Mouse (Mus musculus) lung, postnatal 14 days (tissue): Measurements from ENCODE around the gene Naa10.

ENCODE experiments used
- DNase-seq: peaks from one replicate; pipeline ENCODE4 v3.0.0; 2021

Naa10 gene

DNA sequence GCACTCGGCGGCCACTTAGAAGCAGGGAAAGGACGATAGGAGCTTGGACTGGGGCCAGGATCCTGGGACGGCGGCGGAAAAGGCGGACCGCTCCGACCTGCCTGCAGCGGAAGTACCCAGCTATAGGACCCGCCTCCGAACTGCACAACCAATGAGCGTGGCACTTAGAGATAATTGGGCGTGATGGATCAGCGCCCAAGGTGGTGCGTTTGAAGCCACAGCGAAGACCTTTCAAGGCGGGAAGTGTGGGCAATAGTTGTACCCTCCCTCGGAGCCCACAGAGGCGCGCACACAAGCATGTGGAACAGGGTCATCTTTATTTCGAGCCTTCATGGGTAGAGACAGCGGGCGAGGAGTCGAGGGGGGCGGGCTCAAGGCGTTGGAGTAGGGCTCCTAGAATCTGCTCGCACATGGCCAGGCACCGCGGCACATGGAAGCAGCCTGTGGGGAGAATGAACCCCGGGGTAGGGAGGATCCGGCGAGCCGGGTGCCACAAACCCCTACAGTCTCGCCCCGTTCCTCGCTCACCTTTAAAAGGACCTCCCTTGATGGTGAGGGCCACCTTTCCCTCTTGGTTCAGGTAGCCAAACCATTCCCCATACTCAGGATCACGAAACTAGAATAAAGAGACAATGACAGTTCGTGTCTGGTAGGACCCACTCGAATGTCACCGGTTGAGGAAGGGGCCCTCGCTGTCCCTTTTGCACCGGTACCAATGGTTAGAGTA is at the start of gene Naa10, which contains the start of gene Arhgap4:
Gene Naa10 (minus strand): TSS at position 122 of the 727 bp plus-strand sequence.
Gene Arhgap4 (minus strand): TSS at position 48 of the 727 bp plus-strand sequence.
- DNase-seq, result peak; percentile 90

DNA sequence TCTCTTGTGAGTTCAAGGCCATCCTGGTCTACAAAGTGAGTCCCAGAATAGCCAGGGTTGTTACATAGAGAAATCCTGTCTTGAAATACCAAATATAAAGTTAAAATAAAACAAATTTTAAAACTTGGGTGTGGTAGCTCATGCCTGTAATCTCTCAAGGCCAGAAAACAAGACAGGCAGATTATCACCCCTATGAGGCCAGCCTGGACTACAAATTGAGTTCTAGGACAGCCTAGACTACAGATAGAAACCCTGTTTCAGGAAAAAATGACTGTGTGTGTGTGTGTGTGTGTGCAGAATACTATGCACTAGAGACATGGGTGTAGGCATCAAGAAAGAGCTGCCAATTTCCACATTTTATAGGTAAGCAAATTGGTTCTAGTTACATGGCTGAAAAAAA is 49.0 kb upstream of the Naa10 start:
- DNase-seq, result no peak

DNA sequence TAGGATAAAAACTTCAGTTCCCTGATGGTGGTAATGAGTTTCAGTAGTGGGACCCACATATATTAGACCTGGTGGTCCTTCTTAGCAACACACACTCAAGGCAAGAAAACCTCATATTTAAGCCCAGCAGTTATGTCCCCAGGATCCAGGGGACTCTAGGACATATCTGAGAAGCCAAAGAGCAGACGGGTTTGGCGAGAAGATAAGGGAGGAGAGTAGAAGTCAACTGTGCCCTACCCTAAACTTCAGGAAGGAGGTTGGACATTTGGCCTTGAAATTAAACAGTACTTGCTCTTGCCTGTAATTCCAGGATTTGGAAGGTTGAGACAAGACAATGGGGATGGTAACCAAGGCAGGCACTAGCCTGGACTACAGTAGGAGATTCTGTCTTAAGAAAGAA is 48.0 kb upstream of the Naa10 start:
- DNase-seq, result no peak

DNA sequence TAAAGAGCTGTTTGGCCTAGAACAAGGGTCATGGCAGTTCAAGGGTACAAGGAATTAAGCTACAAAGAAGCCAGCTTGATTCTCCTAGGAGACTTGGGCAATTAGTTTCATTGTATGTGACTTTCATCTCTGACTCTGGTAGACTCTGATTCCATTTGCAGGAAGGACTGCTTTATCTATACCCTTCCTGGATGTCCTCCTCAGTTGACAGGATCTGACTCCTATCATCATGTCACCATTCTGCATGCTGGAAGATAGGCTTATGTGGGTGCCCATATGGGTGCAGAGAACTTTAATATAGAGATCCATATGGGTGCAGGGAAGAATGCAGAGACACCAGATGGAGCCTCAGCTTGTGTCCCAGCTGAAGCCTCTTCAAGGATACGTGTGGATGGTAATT is 47.4 kb upstream of the Naa10 start:
- DNase-seq, result no peak

DNA sequence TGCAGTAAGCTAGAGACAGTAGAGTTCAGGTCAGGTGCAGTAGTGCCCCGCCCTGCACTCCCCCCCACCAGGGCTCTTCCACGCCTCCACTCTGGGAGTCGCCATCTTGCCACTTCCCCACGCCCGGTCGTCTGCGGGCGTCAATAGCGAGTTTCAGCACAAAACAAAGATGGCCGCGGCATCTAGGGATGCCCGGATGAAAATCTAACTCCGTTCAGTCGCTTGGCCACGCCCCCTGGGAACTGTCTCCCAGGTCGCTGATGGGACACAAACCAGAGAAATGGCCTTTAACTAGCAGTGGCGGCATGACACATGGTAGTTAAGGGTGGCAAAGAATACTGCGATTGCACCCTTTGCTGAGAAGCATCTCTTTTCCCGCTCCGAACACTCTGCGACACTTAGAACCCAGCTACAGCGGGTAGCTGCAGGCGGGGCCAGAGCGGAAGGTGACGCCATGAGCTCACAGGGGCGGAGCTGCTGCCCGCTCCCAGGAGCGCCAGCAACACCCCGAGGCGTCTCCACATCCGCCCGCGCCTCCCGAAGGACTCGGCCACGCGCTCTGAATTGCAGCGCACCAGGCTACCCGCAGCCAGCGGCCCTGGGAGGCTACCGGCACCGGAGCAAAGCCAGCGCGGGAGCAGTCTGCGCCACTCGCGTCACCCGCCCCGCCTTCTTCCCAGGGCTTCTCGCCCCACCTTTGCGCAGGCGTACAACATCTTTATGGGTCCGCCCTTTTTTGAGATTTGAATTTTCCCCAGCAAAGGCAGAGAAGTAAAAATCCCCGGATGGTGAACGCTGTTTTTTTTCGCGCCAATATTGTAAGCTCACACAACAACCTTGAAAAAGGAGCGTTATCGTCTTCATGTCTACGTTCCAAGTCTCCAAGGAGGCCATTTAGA is 45.7 kb upstream of the Naa10 start:
- DNase-seq, result peak; percentile 86

DNA sequence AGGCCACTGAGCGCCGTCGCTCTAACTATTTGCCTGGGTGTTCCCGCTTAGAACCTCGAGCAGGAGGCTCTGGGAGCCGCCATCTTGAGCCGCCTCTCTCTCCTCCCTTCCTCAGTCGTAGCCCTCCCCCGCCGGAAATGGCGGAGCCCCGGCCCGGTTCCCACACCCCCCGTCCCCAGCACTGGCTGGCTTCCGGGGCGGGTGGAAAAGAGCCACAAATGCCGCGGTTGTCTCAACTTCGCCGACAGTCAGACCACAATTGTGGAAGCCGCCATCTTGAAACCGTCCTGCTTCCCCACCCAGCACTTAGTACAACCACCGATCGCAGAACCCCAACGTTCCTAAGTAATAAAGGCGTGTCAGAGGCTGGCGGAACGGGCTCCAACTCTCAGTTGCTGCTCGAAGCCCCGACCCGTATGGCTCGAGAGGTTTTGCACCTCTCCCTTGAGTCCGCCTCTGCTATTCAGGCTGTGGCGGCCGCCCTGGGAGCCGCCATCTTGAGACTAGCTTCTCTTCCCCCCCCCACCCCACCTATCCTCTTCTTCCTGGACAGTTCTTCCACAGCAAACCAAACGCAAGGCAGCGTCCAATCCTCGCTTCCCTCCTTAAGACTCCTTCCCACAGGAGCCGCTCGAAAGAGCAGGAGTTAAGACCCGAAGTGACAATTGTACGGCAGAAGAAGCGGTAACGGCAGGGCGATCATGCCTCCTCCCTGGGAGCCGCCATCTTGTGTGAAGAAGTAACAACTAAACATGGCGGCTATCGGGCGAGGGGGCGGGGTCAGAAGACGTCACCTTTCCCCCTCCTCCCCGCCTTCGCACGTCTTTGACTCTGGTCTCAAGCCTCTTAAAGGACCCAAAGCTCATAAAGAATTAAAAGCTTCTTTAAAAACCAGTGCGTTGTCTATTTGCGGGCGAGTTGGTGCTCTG is 44.8 kb upstream of the Naa10 start, which contains the start of gene Hcfc1:
Gene Hcfc1 (minus strand): TSS at position 110 of the 929 bp plus-strand sequence.
- peak; percentile 90 for DNase-seq

DNA sequence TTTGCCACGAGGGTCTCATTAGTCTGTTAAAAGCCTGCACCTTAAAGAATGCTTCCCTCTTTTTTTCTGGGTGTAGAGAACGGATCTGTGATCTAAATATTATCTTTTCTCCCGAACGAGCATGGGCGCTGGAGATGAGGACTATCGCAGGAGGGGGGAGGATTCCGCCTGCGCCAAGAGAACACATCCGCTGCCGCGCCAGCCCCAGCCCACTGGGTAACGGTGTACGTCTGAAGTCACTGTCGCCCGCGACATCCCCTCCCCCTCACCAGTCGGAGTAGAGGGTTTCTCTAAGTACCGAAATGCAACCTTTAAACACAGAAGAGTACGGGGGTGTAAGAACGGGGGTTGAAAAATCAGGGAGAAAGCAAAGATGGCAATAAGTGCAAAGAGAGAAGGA is 43.6 kb upstream of the Naa10 start:
- DNase-seq, result peak; percentile 49

DNA sequence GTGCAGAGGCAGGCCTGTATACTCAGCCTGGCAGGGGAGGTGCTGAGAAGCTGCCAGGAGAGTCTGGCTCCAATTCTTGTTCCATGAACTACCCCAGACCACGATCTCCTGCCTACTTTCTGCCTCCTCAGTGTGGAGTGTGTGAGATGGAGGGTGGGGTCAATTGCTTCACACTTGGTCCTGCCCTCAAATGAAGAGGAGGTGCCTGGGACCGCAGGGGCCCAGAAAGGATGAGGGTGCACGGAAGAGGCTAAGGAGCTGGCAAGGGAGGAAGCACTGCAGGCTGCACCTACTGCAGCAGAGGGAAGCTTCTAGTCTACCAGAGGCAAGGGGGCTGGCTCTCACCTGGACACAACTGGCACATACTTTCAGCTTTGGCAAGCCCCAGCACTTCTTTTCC is 42.6 kb upstream of the Naa10 start:
- DNase-seq, result peak; percentile 28

DNA sequence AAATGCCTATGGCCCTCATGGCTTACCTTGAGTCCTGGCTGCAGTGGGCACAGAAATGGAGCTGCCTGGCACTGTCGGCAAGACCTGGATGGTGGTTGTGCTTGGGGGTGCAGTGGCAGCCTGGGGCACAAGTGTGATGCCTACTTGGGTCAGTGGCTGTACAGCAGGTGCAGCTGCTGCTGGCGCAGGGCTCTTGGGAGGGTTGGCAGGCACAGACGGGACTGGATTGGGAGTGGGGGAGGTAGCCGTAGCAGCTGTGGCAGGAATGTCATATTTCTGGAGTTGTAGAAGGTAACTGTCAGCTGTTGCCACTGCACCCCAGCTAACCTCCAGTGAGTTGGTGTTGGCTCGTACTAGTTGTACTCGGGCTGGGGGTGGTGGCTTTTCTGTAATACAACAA is 33.2 kb upstream of the Naa10 start:
- DNase-seq, result no peak

DNA sequence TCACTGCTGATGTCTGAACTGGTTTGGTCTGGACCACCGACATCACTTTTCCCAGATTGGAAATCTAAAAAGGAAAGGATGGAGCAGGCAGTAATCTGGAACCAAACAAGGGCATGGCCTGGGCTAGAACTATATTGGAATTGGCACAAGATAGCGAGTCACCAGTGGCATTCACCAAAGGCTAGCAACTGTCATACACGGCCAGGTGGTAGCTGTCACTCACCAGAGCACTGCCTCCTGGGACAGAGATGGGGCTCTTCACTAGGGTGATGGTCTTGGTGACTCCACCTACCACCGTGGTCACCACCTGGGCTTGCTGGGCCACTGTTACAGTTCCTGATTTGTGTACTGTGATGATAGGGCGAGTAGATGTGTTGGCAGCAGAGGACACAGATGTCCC is 30.9 kb upstream of the Naa10 start:
- no peak for DNase-seq

DNA sequence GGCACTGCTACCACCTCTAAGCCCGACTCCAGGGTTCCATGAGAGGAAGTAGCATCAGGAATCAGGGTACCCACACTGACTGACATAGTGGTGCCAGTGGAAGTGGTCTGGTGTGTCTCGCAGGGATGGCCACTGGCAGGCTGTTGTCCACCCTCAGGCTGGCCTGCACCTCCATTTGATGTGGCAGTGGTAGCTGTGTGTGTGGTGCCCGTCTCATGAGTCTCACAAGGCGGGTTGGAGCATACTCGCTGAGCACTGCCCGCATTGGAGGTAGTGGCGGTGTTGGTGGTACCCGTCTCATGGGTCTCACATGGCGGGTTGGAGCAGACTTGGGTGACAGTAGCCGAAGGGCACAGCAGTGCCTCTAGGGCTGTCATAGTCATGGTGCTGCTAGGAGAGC is 27.6 kb upstream of the Naa10 start:
- no peak for DNase-seq

DNA sequence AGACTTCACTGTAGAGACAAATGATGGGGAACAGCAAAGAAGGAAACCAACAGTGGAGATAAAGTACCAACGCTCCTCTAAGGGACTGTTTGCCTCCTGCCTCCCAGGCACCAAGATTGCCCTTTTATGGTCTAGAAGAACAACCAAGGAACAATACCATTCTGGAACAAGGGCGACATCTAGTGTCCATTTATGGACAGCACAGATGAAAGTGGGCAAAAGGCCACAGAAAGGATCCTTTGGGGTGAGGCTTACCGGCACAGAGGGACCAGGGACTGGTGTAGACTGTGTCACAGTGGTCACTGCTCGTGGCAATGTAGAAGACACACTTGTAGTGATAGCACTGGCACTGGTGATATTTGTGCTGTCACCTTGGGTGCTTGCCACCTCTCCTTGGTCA is 26.9 kb upstream of the Naa10 start:
- DNase-seq, result peak; percentile 54

DNA sequence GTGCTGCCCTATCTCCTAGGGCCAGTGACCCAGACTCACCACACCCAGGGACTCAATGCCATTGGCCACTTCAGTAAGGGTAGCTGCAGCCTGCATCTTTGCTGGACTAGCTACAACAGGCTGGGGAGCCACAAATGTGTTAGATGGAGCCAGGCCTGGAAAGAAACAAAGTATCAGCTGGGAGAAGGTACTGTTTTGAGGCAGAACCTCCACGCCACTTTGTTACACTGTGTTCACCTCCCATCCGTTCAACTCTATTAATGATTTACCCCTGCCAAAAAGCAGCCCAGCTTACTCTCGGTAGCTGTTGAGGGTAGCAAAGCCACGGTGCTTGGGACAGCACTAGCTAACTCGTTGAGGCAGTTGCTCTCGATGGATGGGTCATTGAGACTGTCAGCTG is 25.2 kb upstream of the Naa10 start:
- DNase-seq, result no peak

DNA sequence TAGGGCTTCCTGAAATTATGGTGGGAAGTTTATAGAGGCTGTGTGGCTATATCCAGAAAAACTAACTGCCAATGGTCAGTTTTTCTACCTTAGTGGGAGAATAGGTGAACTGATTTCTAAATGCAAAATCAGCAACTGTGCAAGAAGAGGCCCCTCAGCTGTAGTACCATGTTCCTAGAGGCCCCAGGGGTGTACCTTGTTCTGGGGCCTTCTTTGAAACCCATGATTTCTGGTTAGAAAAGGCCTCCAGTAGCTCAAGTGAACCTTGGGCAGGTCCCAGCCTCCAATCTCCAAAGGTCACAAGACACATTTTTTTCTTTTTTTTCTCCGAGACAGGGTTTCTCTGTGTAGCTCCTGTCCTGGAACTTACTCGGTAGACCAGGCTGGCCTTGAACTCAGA is 20.6 kb upstream of the Naa10 start:
- no peak for DNase-seq

DNA sequence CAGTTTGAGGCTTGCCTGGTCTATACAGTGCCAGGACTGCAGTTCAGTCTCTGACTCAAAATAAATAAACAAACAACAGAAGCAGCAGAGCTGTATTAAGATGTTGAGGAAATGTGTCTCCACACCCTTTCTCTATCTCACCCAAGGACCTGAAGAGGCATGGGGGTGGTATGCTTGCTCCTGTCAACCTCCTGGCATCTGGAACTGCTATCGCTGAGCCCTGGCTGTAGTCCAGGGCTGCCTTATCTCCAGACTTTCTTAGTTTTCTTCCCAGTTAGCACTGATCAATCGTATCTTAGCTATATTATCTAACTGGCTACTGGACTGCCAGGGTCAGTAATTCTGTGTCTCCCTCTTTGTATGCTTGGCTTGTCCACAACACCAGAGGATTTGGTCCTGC is 20.1 kb upstream of the Naa10 start:
- DNase-seq, result no peak

DNA sequence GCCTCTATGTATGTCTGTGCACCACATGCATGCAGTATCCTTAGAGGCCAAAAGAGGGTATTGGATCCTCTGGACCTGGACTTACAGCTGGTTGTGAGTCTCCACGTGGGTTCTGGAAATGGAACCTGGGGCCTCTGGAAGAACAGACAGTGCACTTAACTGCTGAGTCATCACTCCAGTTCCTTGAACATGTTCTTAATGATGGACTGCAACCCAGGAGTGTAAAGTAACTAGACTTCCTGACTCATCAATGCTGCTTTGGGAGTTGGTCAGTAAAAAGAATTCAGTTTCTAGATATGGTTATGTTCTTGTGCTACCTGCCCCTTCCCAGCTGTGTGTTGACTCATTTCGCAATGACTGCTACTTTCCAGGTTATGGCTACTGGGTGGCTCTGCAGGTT is 10.1 kb upstream of the Naa10 start:
- DNase-seq, result no peak

DNA sequence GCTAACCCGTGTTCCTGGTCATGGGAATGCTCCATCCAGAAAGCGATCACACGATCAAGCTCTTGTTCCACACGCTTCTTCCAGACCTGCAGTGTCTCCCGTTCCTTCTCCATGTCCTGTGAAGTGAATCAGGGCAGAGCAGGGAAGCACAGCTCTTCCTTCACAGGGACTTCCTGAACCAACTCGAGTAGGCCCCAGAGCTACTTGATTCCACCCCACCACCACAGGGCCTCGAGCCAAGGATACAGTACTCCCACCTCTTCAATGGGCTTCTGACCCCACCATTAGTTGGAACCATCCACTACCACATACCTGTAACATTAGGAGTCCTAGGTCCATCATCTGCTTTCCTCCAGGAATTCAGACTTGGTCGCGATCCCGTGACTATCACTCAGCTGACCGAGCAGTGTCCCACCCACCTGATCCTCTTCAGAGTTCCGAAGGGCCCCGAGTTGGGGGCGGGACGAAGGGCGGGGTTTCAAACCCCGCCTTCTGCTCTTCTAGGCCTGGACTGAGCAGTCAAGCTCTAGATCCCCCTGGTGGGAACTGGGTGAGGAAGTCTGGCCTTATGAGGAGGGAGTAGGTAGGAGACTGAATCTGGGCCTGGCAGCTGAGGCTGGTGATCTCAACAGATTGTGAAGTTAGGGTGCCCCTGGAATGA is 8.8 kb upstream of the Naa10 start, which contains the start of gene Renbp:
Gene Renbp (minus strand): TSS at position 449 of the 661 bp plus-strand sequence.
- DNase-seq, result peak; percentile 73

DNA sequence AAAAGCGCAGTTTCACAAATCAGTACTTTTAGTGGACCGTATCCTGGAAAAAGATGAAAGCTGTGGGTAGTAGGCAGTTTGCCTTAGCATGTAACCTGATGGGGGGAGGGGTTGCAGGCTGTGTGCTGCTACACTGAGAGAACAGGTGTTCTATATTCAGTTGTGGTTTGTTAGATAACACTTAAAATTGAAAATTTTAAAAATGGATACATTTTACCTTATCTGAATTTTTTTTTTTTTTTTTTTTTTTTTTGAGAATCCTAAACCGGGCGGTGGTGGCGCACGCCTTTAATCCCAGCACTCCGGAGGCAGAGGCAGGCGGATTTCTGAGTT is 772 bp upstream of the Naa10 start:
- no peak for DNase-seq

DNA sequence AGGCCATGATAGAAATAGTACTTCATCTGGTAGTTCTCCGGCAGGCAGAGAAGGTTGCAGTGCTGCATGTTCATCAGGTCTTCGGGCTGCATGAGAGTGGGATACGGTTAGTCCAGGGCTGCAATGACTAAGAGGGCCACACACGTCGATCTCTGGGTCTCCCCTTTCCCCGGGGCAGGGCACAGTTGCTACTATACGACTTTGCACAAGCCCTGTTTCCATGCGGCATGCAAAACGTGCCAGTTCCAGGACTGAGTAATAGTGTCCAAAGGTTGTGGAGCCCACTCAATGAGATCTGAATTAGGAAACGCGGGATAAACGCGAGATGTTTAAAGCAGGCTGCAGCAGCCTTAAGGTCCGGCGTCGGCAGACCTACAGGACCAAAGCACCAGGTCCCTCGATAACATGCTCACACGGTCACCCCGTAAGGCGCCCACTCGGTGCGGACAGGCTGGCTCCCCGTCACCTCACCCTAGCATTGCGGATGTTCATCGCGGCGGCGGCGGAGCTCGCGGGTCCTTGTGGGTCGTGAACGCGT is 390 bp downstream of the Naa10 start:
- no peak for DNase-seq

DNA sequence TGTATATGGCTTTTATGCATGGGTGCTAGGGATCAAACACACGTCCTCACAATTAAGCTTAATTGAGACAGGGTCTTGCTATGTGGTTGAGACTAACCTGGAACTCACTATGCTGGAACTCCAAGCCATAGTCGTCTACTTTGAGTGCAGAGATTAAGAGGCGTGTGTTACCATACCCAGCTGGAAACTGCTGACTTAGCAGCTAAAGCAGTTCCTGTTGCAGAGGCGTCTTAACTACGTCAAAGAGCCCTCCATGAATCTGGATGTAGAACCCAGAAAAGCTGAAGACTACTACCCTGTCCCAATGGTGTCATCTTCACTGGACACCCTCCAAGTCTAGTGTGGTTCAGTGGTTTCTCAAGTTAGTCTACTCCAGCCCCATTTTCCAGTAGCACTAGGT is 3.1 kb downstream of the Naa10 start:
- DNase-seq, result no peak

DNA sequence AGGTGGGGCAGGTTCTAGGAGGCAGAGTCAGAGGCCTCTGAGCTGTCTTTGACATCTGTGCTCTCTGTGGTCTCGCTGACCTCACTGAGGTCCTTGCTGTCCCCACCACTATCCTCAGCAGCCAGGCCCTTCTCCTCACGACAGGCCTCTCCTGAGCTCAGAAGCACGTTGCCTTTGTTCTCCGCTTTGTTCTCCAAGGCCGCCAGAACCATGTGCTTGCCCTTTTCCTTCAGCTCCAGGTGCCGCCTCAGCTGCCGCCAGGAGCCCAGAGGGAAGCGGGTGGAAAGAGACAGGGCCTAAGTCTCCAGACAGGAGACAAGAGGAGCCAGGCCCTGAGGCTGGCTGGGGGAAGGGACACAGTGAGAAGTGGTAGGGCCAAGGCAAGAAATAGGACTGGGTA is 4.8 kb downstream of the Naa10 start:
- no peak for DNase-seq
